Mouse (Mus musculus) urinary bladder, adult 18-20 months (tissue): ENCODE results near the gene Ptprm.
"Not testable (repeated sequence)": the region's sequence is repeated elsewhere in the genome, so short reads cannot be mapped to it uniquely, and the experiment has no call there.

Source experiments
- DNase-seq, 2 experiments: peaks; one replicate each; pipeline ENCODE4 v3.0.0; 2022; ENCODE audit warnings: low spot score in 2 of 2, mixed read lengths in 2 of 2

Ptprm gene

DNA sequence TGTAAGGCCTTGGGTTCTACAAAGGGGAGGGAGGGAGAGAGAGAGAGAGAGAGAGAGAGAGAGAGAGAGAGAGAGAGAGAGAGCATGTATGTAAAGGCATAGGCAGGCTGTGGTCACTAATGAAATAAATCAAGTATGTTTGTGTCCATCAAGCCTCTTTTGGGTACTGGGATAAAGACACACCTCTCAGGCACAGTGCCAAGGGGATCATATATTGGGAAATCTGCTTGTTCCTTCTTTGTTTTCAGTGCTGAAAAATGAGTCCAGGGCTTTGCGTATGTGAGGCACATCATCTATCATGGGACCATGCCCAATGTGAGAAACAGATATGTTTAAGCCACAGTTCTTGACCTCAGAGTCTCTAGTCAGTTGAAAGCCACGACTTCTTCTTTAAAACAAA lies 475.1 kb downstream of the Ptprm start:
- no peak for DNase-seq

DNA sequence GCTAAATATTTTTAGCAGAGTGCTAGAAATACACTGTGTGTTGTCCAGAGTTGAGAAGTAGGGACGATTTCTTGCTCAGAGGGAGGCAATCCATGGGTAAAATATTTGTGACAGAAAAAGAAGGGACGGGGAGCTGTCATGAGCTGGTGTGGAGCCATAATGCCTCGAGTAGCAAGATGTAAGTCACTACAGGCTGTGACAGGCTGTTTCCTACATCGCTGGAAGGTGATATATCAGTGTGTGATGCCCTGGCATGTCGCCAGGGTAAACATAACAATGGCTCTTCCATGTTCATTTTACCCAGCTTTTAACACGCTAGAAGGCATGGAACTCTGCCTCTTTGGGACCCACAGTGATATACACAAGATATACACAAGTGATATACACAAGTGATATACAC lies 476.7 kb downstream of the Ptprm start:
- DNase-seq, result no peak

- DNase-seq, result no peak
These were observed 479.4 kb downstream of the Ptprm start for GRCm38 (mm10) chr17:66874810-66875209.

DNA sequence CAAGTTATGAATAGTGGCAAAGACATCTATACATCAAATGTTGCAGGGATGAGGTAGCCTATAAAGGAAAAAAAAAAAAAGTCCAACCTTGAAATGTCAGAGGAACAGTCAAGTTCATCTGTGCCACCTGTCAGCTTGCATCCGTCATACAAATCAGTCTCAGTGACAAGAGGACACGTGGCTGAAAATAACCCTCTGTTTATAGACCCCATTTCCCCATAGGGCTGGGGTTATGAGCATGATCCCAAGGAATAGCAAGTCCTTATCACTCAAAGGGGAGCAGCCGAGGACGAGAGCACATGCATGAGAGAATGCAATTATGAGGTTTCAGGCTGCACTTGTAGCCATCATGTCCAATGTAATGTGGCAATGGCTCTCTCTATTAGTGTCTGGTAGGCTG lies 482.9 kb downstream of the Ptprm start:
- DNase-seq, result no peak

- no peak for DNase-seq
These were observed 484.7 kb downstream of the Ptprm start for GRCm38 (mm10) chr17:66869581-66870002.

DNA sequence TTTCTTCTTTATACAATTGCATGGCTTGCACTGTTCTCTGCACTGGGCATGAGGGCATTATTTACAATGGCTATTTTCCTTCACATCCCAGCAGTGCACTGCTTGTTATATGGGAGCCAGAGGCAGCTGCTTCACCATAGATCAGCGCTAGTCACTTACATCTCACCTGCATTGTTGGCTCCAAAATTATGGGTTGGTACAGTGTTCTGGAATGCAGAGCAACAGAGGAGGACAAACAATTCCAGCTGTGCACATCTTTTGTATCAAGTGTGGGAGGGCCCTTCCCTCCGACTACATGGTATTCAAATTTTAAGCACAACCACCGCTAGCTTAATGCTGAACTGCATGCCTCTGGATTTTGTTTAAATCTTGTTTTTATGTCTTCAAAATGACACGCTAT lies 489.8 kb downstream of the Ptprm start:
- no peak for DNase-seq

DNA sequence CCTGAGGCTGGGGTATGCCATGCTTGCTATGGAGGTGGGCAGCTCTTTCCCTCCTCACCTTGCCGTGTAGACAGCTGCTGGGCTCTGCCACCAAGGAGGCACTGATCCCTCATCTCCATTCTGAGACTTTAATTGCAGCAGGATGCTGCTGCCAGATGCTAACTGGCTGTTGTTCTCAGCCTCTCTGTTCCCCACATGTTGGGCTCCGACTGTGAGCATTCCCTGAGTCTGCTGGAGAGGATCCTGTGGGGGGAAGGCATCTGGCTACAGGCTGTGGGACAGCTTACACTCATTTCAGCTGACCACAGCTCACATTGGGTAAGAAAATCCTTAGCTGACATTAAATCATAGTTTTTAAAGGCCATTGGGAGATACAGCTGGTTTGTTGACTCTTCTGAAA lies 492.7 kb downstream of the Ptprm start:
- DNase-seq, result no peak

DNA sequence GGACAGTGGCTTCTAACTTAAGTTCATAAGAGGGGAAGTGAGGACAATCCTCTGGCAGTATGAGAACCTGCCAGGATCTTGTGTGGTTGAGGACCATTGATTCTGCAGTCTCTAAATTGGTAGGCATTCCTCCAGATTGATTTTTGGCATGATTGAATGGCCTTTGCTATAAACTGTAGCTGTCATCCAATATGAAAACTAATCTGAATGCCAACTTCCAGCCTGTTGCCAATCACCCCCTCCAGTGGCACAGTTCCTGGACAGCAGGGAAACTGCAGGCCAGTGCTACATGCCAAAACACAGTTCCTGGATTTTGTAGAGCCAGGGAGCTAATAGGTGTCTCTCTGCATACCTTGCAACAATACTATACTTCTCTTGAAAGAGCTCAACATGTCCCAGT lies 495.5 kb downstream of the Ptprm start:
- DNase-seq, result no peak

GRCm38 (mm10) chr17:66852496-66852895 lies 501.8 kb downstream of the Ptprm start:
- no peak for DNase-seq

- not testable (repeated sequence) for DNase-seq
These were observed 507.2 kb downstream of the Ptprm start for GRCm38 (mm10) chr17:66847011-66847410.

DNA sequence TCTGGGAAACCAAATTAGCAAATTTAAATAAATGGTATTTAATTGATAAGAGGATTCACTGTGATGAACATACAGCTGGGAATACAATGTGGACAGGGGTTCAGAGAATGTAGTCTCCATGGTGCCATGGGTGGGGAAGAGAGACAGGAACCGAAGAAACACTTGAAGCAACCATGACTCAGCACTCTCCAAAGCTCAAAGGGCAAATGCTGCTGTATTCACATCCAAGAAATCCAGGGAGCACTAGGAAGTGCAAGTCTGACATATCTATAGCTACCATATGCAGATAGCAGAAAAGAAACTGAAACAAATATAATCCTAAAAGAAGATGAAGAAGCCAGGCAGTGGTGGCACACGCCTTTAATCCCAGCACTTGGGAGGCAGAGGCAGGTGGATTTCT lies 531.9 kb downstream of the Ptprm start:
- DNase-seq, result no peak

GRCm38 (mm10) chr17:66817380-66817779 lies 536.9 kb downstream of the Ptprm start:
- DNase-seq, result no peak

- DNase-seq, result no peak
These were observed 538.3 kb downstream of the Ptprm start for GRCm38 (mm10) chr17:66815921-66816320.

DNA sequence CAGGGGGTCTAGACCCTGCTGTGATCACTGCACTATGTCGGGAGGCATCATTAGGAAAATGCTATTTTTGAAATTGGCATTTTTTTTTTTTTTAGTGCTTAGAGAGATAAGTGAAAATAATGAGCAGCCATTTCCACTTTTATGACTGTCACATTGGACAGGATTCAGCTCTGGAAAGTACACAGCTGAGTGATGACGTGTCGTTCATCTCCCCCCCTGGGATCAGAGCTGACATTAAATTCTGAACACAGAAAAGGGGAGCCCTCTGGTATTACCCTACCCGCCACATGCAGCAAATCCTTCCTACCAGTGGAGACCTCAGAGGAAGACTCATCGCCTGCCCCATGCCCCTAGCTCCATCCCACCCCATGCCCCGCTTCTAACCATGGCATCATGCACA lies 540.5 kb downstream of the Ptprm start:
- DNase-seq, result no peak

- DNase-seq, result no peak
These were observed 540.9 kb downstream of the Ptprm start for GRCm38 (mm10) chr17:66813346-66813745.

GRCm38 (mm10) chr17:66809786-66810185 lies 544.5 kb downstream of the Ptprm start:
- DNase-seq, result no peak

DNA sequence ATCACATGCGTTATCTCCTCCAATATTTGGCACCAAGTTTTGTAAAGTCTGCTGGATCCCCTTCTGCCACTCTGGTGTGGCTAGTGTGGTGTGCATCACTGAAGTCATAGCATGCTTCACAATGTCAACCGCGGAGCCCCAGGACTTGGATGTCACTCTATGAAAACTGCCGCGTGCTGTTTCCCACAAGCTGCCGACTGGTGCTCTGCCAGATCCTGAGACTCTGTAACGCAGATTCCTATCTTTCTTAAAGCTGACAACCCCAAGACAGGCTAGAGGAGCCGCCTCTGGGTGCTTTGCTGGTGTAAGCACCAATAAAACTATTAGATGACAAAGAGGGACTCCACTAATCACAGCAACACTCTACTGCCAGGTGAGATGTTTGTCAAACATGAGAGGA lies 546.1 kb downstream of the Ptprm start:
- no peak for DNase-seq

- DNase-seq, result no peak
These were observed 552.2 kb downstream of the Ptprm start for GRCm38 (mm10) chr17:66801831-66802687.

DNA sequence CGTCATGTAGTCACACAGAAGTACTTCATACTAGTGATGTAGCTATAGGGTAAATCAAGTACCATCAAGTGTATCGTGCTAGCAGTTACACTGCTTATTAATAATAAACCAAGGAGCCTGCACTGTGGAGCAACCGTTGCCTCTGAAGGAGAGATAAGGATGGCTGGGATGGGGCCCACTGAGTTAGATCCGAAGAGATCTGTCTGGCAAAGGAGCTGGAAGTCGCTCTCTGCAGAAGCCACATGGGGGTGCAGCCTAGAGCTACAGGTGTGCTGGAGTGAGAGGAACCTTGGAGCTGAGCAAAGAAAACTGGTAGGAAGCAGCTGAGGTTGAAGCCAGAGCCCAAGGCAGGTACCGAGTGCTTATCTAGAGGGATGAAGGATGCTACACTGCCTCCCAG lies 554.0 kb downstream of the Ptprm start:
- DNase-seq, result no peak

- no peak for DNase-seq
These were observed 568.1 kb downstream of the Ptprm start for GRCm38 (mm10) chr17:66786166-66786565.

DNA sequence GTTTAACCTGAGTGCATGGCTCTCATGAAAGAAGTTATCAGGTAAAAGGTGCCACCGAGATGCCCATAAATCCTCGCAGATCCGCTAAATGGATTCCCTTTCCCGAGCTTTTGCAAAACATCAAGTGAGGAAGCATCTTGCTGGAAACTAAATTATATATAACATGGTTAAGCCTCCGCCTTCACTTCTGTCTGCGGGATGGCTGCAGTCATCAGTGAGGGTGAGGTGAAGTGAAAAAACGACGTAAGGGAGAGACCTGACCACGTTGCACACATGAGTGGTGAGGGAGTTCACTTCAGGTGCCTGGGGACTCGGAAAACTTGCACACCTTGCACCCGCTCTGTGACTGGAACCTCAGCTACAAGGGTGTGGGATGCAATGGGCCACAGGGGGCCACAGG lies 568.7 kb downstream of the Ptprm start:
- DNase-seq, result no peak

DNA sequence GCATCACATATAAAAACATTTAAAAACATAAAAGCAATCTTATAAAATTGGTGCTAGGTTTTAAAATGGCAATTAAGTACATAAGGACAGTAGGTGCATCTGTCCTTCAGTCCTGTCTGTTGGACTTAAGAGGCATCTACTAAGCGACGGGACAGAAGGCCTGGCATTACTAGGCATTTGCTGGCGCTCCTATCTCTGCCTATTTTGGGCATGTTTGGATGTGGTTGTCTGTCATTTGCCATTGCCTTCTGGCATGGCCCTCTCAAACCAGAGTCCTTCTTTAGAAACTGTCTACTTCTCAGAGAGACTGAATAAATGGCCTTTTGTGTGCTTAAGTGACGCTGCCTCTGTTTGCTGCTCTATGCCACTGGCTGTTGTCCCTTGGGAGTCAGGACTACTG lies 570.7 kb downstream of the Ptprm start:
- DNase-seq, result no peak

DNA sequence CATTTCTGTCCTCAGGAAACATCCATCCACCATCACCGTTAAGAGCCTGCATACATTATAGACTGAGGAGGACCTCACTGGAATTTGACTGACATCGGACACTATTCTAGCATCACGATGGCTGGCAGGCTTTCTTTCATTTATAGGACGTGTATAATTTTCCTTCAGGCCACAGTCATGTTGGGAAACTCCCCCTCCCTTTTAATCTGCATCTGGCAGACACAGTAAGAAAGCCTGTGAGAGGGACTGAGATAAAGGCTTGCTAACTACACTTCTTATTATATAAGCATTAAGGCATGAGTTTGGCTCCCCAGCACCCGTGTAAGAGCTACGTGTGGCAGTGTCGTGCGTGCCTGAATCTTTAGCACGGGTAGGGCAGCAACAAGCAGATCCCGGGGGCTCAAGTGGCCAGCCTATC lies 571.2 kb downstream of the Ptprm start:
- DNase-seq, result no peak

DNA sequence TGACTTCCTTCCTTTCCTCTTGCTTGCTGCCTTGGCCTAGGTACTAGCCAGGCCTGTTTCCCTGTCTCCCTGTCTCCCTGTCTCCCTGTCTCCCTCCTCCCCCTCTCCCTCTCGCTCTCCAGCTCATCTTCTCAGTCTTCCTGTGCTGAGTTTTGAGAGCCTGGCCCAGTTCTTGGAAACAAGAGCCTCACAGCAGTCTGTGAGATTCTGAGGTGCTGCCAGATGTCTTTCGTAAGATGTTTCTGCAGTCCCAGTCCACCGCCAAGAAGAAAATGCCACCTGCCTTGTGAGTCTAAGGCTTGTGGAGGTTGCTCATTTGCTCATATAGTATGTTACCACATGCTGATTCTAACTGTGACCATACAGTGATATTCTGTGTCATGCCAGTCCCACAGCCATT lies 572.3 kb downstream of the Ptprm start:
- DNase-seq, result no peak
